18 mouse cellular contexts compared by ENCODE assay signal in genomic region chr10:21193088-21193934, GRCm38 (mm10). TPM values are rescaled to one million over a fixed set of nuclear protein-coding genes. Genes with fewer than 3 reads are reported as not detected.
DNase-seq lines count a peak whose midpoint lies in the region; ATAC-seq and TF ChIP-seq lines count a peak whose summit lies in the region.
"Had no signal": no experiment of that assay in that cellular context is flagged by ENCODE, and none has a peak within 500 bp of the region (broad histone marks: within the 10 kb centered on the region; RNA-seq: fewer than 3 reads in every experiment).

No protein-coding gene starts in this region.

- TF ChIP-seq POLR2A in spleen, adult 2 months (IDR thresholded peaks at IDR 0.05; ENCODE audit: low read depth, low read length) = no peak

- no peak overlapping the region for H3K4me3 ChIP-seq in forebrain, embryonic 15.5 days
- no peak overlapping the region for H3K4me3 ChIP-seq in forebrain, embryonic 11.5 days (ENCODE audit: low read depth, low read length)
- no peak overlapping the region for H3K4me3 ChIP-seq in spleen, adult 2 months (ENCODE audit: extremely low read depth, insufficient read depth, insufficient read length)
- H3K4me3 ChIP-seq in liver, embryonic 12.5 days = no peak overlapping the region
- H3K4me3 ChIP-seq in left cerebral cortex, adult 2 months = no peak overlapping the region
- H3K4me3 ChIP-seq: limb, embryonic 10.5 days had no signal

- H3K36me3 ChIP-seq in forebrain, embryonic 15.5 days = no peaks in the 10 kb centered on the region
- H3K36me3 ChIP-seq in forebrain, embryonic 11.5 days (ENCODE audit: control insufficient read depth, insufficient read depth, low read length) = no peaks in the 10 kb centered on the region
- H3K36me3 ChIP-seq in spleen, adult 2 months (ENCODE audit: control insufficient read depth, insufficient read depth, low read length) = no peaks in the 10 kb centered on the region
- no peaks in the 10 kb centered on the region for H3K36me3 ChIP-seq in liver, embryonic 12.5 days
- H3K36me3 ChIP-seq: limb, embryonic 10.5 days had no signal

- 31% methylated on average over 10 of the region's 10 CpGs for WGBS in forebrain, embryonic 15.5 days
- WGBS in forebrain, embryonic 11.5 days = 41% methylated on average over 10 of the region's 10 CpGs
- 61% methylated on average over 10 of the region's 10 CpGs for WGBS in spleen, adult 2 months
- 18% methylated on average over 10 of the region's 10 CpGs for WGBS in liver, embryonic 12.5 days (ENCODE audit: insufficient replicate concordance)

- H3K9ac ChIP-seq in forebrain, embryonic 15.5 days (replicated peaks) = no peak overlapping the region
- H3K9ac ChIP-seq in forebrain, embryonic 11.5 days (ENCODE audit: low read length) = no peak overlapping the region
- no peak overlapping the region; the same call in 1 of the 2 replicates for H3K9ac ChIP-seq in liver, embryonic 12.5 days

- intact Hi-C loops in left cerebral cortex, adult 2 months (cut with DNase I) = no loop called here

- H3K4me2 ChIP-seq in forebrain, embryonic 15.5 days (replicated peaks) = no peak overlapping the region
- H3K4me2 ChIP-seq in forebrain, embryonic 11.5 days (ENCODE audit: low read depth, low read length, severe bottlenecking) = no peak overlapping the region
- peak overlapping the region; percentile 43 for H3K4me2 ChIP-seq in liver, embryonic 12.5 days

- H3K27ac ChIP-seq in forebrain, embryonic 15.5 days (replicated peaks) = no peak overlapping the region
- no peak overlapping the region for H3K27ac ChIP-seq in forebrain, embryonic 11.5 days (ENCODE audit: low read depth, low read length)
- peak overlapping the region; percentile 16; the same call in 1 of the 2 replicates for H3K27ac ChIP-seq in spleen, adult 2 months (ENCODE audit: insufficient read depth, low read length)
- peak overlapping the region; percentile 55 for H3K27ac ChIP-seq in liver, embryonic 12.5 days
- H3K27ac ChIP-seq in left cerebral cortex, adult 2 months = no peak overlapping the region
- H3K27ac ChIP-seq: hindbrain, postnatal 0 days; limb, embryonic 10.5 days had no signal

- ATAC-seq in forebrain, embryonic 15.5 days (replicated peaks) = peak; percentile 51
- ATAC-seq in forebrain, embryonic 11.5 days (replicated peaks; ENCODE audit: low FRiP score) = no peak
- ATAC-seq in liver, embryonic 12.5 days = no peak
- ATAC-seq in activated CD4-positive, CD25-positive, alpha-beta regulatory T cell, adult 4 months = no peak
- ATAC-seq: hindbrain, postnatal 0 days had no signal

- no peak for DNase-seq in forebrain, embryonic 11.5 days (ENCODE audit: low spot score)
- no peak for DNase-seq in spleen, adult 2 months (ENCODE audit: low read depth in 1 of 2, low spot score in 2 of 2)
- DNase-seq in spleen, postnatal 4 days (ENCODE audit: low spot score in 2 of 2) = no peak
- DNase-seq in thymus, postnatal 25 days = peak; percentile 42
- DNase-seq in left cerebral cortex, adult 2 months (ENCODE audit: extremely low spot score in 1 of 2, low spot score in 2 of 2) = no peak
- DNase-seq: cerebellum, adult 8-10 months; embryo, embryonic 11 days; heart, postnatal 14 days; kidney, adult 2 months; kidney, postnatal 36 days; layer of hippocampus, postnatal 36 days; lung, postnatal 14 days; right cerebral cortex, adult 18-20 months had no signal

- H3K27me3 ChIP-seq in forebrain, embryonic 15.5 days = no peaks in the 10 kb centered on the region
- no peaks in the 10 kb centered on the region for H3K27me3 ChIP-seq in forebrain, embryonic 11.5 days (ENCODE audit: control insufficient read depth, insufficient read depth, low read length)
- H3K27me3 ChIP-seq in spleen, adult 2 months (ENCODE audit: control insufficient read depth, insufficient read depth, low read length) = no peaks in the 10 kb centered on the region
- no peaks in the 10 kb centered on the region for H3K27me3 ChIP-seq in liver, embryonic 12.5 days (replicated peaks)

- 0 out of 2 replicates have a peak, but pooled peaks cover 4% of the 10 kb centered on the region for H3K4me1 ChIP-seq in forebrain, embryonic 15.5 days
- H3K4me1 ChIP-seq in forebrain, embryonic 11.5 days (replicated peaks; ENCODE audit: control insufficient read depth, insufficient read depth, low read length) = peaks cover 4% of the 10 kb centered on the region; the same call in 1 of the 2 replicates
- peaks cover 17% of the 10 kb centered on the region; the same call in 1 of the 2 replicates for H3K4me1 ChIP-seq in spleen, adult 2 months (ENCODE audit: control insufficient read depth, insufficient read depth, insufficient read length)
- H3K4me1 ChIP-seq in liver, embryonic 12.5 days = peaks cover 76% of the 10 kb centered on the region

- H3K9me3 ChIP-seq in forebrain, embryonic 15.5 days = no peaks in the 10 kb centered on the region
- H3K9me3 ChIP-seq in forebrain, embryonic 11.5 days (ENCODE audit: control insufficient read depth, low read length) = no peaks in the 10 kb centered on the region
- H3K9me3 ChIP-seq in liver, embryonic 12.5 days (replicated peaks) = no peaks in the 10 kb centered on the region
- H3K9me3 ChIP-seq: limb, embryonic 10.5 days had no signal

- TF ChIP-seq CTCF in spleen, adult 2 months (IDR thresholded peaks at IDR 0.05; ENCODE audit: extremely low read depth, insufficient read depth, insufficient read length, insufficient replicate concordance) = no peak
- no peak for TF ChIP-seq CTCF in left cerebral cortex, adult 2 months (IDR thresholded peaks at IDR 0.05)

RNA-seq across cellular contexts. Expression of gene Myb, which starts 32.5 kb away (rescaled TPM):
- polyA plus RNA-seq in forebrain, embryonic 15.5 days (2015; fragmentation: Nextera tagmentation; extraction: Ambion mirVana) = 3.0 and 3.2 TPM in 2 replicates
- 8.9 and 9.7 TPM in 2 replicates for polyA plus RNA-seq in forebrain, embryonic 11.5 days (2014; fragmentation: Nextera tagmentation; extraction: Ambion mirVana)
- 10.4 and 11.5 TPM in 2 replicates for polyA plus RNA-seq in spleen, adult 2 months (2012; rRNA removed)
- polyA plus RNA-seq in liver, embryonic 12.5 days (2016; fragmentation: Nextera tagmentation; extraction: Ambion mirVana) = 24.3 and 24.7 TPM in 2 replicates
- under 1 TPM; 0.23 to 0.25 TPM for total RNA-seq in left cerebral cortex, adult 2 months (2021)
- polyA plus RNA-seq in activated CD4-positive, CD25-positive, alpha-beta regulatory T cell, adult 4 months (2017; shearing (Covaris generic)) = 10 to 100 TPM in 1 of 2 experiments, 1 to 10 TPM in 1; 8.7 to 12.6 TPM

Comparison
In these comparisons a context has a peak if more than half of its experiments do, and no peak if none do; other contexts are left out.
1. H3K27ac ChIP-seq: peak in spleen, adult 2 months (single experiment) and liver, embryonic 12.5 days (single experiment); none in forebrain, embryonic 15.5 days (single experiment), forebrain, embryonic 11.5 days (single experiment) and left cerebral cortex, adult 2 months (single experiment).